Mouse (Mus musculus): ENCODE data around the gene Cog5.

Cog5 gene

GRCm38 (mm10) chr12:31712233-31712632 is 57.6 kb downstream of the Cog5 start:
- DNase-seq, result no peak

- DNase-seq, result no peak
Measured at GRCm38 (mm10) chr12:31712727-31713126, 58.1 kb downstream of the Cog5 start.

- DNase-seq, result peak; percentile 84
Measured at GRCm38 (mm10) chr12:31713600-31713999, 58.9 kb downstream of the Cog5 start, which contains the start of gene Gpr22. Gene Gpr22, minus strand, starts transcription at chr12:31713947.

- no peak for DNase-seq
Measured at GRCm38 (mm10) chr12:31714070-31714469, 59.4 kb downstream of the Cog5 start.

GRCm38 (mm10) chr12:31719586-31720275 is 65.1 kb downstream of the Cog5 start:
- no peak for DNase-seq

GRCm38 (mm10) chr12:31724576-31724975 is 69.9 kb downstream of the Cog5 start:
- no peak for DNase-seq

- no peak for DNase-seq
Measured at GRCm38 (mm10) chr12:31725511-31726275, 71.0 kb downstream of the Cog5 start.

GRCm38 (mm10) chr12:31726707-31727106 is 72.0 kb downstream of the Cog5 start:
- DNase-seq, result no peak

GRCm38 (mm10) chr12:31730126-31730525 is 75.5 kb downstream of the Cog5 start:
- DNase-seq, result no peak

GRCm38 (mm10) chr12:31734616-31735015 is 79.9 kb downstream of the Cog5 start:
- no peak for DNase-seq

- DNase-seq, result no peak
Measured at GRCm38 (mm10) chr12:31747301-31747700, 92.6 kb downstream of the Cog5 start.

- no peak for DNase-seq
Measured at GRCm38 (mm10) chr12:31749846-31750245, 95.2 kb downstream of the Cog5 start.

- no peak for DNase-seq
Measured at GRCm38 (mm10) chr12:31754465-31754864, 99.8 kb downstream of the Cog5 start.

GRCm38 (mm10) chr12:31755885-31756755 is 101.5 kb downstream of the Cog5 start:
- DNase-seq, result no peak

GRCm38 (mm10) chr12:31773612-31774011 is 118.9 kb downstream of the Cog5 start:
- no peak for DNase-seq

GRCm38 (mm10) chr12:31784291-31784690 is 129.6 kb downstream of the Cog5 start:
- DNase-seq, result peak; percentile 11

GRCm38 (mm10) chr12:31788530-31788929 is 133.9 kb downstream of the Cog5 start:
- no peak for DNase-seq

- DNase-seq, result no peak
Measured at GRCm38 (mm10) chr12:31806410-31807154, 151.9 kb downstream of the Cog5 start.

GRCm38 (mm10) chr12:31818051-31818461 is 163.4 kb downstream of the Cog5 start:
- DNase-seq, result peak; percentile 76

GRCm38 (mm10) chr12:31819096-31819495 is 164.4 kb downstream of the Cog5 start:
- DNase-seq, result no peak

GRCm38 (mm10) chr12:31819520-31819919 is 164.9 kb downstream of the Cog5 start:
- no peak for DNase-seq

- no peak for DNase-seq
Measured at GRCm38 (mm10) chr12:31823671-31824070, 169.0 kb downstream of the Cog5 start.
